Mouse (Mus musculus): ENCODE data around the gene Ltbp1.
"Not testable (repeated sequence)": the region's sequence is repeated elsewhere in the genome, so short reads cannot be mapped to it uniquely, and the experiment has no call there.

The Ltbp1 gene

DNA sequence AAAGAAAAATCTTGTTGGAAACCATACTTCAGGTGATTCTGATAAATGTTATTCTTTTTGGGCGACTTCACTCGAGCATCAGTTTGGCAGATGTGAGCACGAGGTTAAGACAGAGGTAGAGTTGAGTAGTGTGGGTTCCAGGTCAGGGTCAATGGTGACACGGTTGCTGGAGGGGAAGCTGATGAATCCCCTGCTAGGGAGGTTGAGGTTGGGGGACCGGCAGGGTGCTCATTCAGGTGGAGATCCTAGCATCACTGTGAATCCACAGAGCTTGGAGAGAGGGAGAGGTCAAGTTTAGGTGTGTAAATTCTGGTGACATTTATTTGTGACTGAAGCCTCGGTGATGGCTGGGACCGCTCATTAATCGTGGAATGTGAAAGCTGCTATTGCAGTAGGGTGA lies 110.2 kb downstream of the Ltbp1 start:
- DNase-seq (ENCODE audit: low read depth, low spot score): no peak

DNA sequence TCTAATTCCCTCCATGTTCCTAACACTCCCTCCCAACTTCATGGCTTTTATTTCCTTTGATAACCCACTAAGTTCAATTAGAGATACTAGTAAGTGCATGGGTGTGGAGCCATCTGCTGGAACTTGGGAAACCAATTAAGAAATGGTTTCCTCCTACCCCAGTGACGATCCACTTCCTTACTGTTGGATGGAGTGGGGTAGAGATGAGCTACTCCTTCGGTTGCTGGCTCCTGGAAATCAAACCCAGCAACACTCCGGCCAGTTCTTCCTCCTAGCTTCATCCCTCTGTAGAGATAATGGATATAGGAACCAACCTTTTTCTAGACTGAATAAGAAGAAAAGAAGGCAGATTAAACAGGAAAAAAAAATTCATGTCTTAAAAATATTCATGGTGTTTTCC lies 113.5 kb downstream of the Ltbp1 start:
- no peak for DNase-seq (ENCODE audit: low read depth, low spot score)

DNA sequence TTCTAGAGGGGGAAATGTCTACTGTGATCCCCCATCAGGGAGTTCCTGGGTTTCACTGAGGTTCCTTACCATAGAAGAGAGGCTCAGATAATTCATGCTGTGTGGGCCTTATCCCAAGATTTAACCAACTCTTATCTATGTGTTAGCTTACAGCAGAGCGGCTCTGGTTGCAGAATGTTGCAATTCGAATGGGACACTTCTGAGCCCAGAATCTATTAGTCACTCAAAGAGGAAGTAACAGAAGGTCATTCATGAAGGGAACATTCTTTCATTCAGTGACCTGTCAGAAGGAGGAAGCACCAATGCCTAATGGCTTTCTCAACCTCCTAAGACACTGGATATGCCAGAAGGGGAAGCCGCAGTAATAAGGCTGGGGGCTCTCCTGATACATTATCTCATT lies 114.1 kb downstream of the Ltbp1 start:
- DNase-seq (ENCODE audit: low read depth, low spot score): no peak

DNA sequence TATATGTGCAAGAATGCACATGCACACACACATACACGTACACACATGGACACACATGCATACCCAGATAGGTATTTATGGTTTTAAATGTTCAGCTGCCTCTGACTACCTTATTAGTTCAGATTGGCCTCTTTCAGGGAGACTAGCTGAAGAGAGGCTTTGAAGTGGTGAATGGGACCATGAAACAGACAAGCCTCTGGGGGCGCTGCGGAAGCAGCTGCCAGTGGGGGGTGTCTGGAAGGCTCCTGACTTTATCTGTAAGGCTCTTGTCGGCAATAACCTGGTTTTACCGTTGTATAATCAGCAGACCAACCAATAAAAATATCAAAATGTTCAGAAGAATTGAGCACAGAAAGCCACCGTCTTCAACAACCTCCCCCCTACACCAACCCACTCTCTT lies 114.7 kb downstream of the Ltbp1 start:
- DNase-seq (ENCODE audit: low read depth, low spot score): no peak

DNA sequence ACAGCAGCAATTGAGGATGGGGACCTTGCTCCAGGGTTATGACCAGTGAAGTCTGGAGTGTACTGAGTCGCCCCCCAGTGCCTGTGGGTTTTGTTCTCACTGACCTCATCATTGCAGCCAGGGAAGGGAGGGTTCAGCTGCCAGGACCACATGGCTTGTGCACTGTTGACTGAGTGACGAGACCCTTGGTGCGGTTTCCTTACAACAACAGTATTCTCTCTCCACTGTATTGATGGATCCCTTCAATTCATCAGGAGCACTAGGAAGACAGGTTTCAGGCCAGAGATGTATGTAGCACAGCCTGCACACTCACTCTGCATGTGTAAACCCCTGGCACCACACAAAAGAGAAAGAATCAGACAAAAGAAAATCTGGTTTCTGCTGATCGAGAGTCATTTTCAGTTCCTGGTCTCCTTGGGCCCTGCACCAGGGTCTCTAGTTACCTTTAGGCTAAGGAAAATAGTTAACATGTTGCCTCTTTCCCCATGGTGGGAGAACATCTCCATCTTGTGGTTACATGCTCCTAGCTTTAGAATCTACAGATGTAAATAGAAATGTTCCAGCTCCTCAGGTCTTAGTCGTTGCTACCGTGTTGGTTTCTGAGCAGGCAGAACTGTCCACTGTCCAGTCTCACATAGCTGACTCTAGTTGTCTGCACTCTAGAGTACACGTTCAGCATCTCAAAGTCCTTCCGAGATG lies 117.4 kb downstream of the Ltbp1 start:
- DNase-seq (ENCODE audit: low read depth, low spot score): no peak

DNA sequence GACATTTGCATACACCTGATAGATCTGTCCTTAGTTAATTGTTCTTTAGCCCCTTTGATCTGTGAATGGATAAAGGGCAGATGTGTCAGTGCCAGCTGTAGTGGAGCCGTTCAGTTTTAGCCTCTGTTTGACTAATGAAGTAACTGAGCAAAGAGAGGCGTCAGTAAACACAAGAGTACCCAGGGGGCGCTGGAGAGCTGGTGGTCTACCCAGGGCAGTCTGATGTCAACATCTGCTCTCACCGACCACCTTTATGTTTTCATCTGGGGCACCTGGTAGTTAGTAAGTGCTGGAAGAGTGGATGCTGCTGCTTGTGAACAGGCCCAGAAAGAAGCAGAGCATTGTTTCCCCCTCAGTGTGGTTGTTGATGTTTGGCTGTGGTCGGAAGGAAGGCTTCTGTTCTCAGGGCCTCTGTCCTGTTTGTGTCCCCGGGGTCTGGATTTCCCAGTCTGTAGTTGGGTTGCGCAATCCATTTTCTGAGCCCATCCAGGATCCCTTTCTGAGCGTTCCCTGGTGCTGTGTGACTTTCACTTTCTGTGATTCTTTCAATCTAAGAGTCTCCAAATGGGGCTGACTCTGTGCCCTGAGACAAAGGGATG lies 123.1 kb downstream of the Ltbp1 start:
- DNase-seq (ENCODE audit: low read depth, low spot score): no peak

DNA sequence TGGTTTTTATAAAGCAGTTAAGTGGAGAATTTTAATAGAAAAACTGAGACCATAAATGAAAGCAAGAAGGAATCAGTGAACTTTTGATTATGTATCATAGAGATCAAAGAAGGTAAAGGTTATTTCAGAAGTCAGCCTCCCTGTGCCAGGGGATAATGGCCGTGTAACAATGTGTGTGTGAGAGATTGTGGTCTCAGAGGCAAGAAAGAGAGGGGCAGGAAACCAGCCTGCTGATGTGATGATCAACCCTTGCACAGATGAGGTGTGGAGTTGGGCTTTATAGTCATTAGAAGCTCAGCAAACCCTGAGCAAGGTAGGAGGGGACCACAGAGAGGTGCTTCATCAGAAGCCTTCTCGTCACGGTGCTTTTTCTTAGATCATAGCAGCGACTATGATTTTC lies 128.6 kb downstream of the Ltbp1 start:
- DNase-seq (ENCODE audit: low read depth, low spot score): no peak

DNA sequence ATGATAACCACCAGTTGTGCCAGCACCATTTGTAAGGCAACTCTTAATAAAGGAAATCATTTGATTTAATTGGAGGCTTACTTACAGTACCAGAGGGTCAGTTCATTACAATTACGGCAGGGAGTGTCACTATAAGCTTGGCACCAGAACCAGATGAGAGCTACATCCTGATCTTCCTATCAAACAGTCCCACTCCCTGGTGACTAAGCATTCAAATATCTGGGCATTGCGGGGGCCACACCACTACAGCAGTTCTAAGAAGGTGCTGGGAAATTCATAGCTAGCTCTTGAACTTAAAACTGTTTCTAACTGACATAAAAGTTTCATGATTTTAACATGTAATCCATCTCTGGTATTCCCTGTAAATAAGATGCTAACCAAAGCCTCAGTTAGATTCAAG lies 134.4 kb downstream of the Ltbp1 start:
- no peak for DNase-seq (ENCODE audit: low read depth, low spot score)

DNA sequence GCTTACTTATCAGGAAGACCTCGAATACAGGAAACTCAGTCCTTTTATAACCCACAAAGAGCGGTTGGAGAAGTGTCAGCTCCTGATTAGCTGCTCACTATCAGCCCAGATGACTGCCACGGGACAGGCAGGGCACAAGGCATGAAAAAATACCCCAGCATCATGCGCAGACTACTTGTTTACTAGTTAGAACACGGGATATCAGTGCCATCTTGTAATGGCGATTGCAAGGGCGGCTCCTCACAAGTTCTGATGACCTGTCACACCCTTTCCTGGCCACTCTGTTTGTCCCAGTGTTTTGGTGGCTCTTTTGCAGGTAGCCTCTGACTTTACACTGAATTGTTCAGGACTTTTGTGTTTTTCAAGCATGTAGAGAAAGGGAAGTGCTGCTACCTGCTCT lies 137.5 kb downstream of the Ltbp1 start:
- not testable (repeated sequence) for DNase-seq (ENCODE audit: low read depth, low spot score)

DNA sequence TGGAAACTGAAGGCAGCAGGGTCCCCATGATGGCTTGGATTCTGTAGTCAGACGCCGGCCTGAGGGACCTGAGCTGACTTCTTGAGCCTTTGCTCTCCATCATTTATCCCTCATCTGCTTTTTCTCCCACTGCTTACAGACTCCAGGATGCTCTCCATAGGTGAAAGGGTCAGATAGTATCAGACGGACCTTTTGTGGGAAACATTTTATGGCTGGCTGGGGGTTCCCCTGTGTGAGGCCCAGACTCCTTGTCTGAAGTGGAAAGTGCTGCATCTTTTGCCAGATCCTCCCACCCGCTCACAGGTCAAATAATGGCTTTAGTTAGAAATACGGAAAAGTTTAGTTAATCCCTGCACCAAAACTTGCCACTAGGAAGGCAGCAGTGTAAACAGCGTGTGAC lies 138.6 kb downstream of the Ltbp1 start:
- DNase-seq (ENCODE audit: low read depth, low spot score): no peak

DNA sequence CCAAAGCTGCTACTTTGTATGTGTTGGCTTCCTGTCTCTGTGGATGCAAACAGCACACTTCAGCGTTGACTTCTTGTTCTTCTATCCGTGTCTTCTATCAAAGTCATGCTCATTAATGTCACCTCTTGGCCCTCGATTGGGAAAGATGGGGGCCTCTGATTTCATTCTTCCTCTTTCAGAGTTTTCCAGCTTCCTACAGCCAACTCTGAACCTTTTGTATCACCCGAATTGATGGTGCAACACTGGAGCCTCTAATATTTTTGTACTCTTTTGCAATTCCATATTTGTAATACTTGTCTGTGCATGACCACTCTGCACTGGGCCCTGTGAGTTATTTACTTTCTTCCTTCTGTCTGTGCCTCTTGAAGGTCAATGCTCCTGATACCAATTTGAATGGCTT lies 141.8 kb downstream of the Ltbp1 start:
- DNase-seq (ENCODE audit: low read depth, low spot score): no peak

DNA sequence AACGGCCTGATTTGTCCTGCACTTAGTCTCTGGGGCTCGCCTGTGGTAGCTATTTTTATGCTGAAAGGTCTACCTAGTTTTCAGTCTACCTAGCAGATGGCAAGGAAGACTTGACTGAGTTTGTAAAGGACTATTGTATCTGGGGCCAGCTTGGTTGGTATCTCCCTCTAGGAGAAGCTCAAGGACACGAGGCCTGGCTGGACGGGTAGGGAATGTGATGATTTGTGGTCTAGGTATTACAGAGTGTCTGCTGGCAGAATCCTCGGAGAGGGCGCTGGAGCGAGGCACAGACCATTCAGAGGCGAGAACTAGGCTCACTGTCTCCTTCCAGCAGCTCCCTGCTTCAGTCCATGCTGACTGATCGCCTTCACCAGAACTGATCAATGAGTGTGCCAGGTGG lies 146.4 kb downstream of the Ltbp1 start:
- no peak for DNase-seq (ENCODE audit: low read depth, low spot score)

DNA sequence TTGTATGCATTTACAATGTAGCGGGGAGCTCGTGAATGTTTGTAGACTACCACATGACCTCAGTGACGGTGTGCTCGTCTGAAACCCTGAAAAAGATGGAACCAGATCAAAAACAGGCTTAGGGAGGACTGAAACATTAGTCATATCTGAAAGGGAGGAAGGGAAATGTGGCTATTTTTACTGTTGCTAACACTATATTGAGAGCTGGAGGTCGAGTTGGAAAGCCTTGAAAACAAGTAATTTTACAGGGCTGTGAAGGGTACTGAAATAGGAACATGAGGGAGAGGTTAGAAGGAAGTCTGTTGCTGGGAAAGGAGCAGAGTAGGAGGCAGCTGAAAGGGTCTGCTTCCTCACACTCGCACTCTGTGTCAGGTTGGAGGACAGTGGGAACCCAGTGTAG lies 147.7 kb downstream of the Ltbp1 start:
- DNase-seq (ENCODE audit: low read depth, low spot score): peak; percentile 45

DNA sequence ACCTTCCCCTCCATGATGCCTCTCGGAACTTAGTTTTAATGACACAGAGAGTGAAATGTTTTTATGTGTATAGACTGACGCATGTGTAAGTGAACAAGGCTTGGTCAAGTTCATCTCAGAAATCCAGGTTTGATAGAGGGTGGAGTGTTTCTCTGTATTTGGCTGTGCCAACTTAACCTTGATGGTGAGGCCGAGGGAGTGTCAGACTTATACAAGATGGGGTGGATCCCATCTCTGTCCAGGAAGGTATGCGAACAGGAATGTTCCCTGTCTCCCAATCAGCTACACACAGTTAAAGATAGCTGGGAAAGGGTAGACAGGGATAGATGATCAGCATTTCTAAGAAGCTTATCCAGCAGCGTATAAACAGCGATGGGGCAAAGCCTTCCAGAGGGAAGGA lies 153.0 kb downstream of the Ltbp1 start:
- no peak for DNase-seq (ENCODE audit: low read depth, low spot score)

DNA sequence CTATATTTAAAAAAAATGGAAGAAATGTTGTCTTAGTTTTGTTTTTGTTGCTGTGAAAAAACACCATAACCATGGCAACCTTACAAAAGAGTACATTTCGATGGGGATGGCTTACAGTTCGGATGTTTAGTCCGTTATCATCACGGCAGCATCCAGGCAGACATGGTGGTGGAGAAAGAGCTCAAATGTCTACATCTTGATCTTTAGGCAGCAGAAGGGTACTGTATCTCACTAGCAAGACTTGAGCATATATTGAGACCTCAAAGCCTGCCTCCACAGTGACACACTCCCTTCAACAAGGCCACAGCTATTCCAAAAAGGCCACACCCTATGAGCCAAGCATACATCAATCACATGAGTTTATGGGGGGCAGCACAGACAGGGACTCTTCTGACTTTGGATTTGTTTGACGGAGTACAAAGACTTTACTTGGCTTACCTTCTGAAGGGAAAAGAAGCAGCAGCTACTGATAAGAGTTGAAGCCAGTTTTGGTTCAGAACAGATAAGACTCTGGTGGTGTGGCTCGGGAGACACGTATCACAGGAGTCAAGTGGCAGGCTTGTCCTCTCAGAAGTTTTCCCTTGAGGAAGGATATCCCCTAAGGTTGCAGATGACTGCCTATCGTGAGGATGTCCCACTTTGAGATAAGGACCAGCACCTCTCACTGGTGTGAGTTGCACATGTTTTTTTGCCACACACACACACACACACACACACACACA lies 153.9 kb downstream of the Ltbp1 start:
- no peak for DNase-seq (ENCODE audit: low read depth, low spot score)

DNA sequence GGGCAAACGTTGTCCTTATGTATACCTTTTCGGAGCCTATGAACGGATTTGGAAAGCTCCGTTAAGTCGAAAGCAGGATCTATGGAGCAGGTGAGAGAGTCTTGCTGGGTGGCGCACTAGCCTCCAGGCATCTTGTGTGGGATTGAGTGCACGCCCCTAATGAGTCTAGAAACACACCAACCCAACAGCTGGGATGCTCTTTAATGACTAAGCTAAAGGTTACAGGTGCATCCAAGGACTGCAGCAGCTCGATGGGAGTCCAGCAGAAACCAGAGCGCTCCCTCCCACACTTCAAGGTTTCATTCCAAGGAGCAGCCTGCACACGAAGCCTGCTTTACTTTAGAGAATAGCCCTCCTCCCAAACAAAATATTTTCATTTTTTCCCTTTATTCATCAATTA lies 155.7 kb downstream of the Ltbp1 start:
- no peak for DNase-seq (ENCODE audit: low read depth, low spot score)

DNA sequence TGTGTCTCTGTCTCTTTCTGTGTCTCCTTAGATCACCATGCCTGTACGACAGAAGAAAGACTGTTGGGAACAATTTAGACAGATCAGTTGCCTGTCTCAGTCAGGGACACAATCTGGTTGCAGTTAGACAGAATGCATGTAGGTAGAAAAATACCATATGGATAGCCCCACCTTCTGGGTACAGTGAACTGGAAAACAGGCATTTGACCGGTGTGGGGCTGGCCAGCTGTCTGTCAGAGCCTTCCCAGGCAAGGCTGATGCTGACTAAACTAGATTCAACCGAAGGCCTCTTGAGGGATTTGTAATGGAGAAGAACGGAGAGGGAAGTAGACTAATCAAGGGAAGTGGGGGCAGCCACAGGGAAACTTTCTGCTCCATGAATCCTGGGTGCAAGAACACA lies 156.6 kb downstream of the Ltbp1 start:
- no peak for DNase-seq (ENCODE audit: low read depth, low spot score)

DNA sequence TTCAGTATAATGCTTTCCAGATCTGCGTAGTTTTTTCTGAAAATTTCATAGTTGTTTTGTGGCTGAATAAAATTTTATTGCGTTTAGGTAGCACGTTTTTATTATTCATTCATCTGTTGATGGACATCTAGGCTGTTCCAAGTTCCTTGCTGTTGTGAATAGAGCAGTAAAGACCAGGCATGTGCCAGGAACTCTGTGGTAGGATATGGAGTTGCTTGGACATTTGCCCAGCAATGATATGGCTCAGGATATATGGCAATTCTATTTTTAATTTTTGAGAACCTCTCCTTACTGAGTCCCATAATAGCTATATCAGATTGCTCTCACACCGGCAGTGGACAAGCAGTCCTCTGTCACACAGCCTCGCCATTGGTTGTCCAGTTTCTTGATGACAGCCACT lies 159.2 kb downstream of the Ltbp1 start:
- DNase-seq (ENCODE audit: low read depth, low spot score): no peak

DNA sequence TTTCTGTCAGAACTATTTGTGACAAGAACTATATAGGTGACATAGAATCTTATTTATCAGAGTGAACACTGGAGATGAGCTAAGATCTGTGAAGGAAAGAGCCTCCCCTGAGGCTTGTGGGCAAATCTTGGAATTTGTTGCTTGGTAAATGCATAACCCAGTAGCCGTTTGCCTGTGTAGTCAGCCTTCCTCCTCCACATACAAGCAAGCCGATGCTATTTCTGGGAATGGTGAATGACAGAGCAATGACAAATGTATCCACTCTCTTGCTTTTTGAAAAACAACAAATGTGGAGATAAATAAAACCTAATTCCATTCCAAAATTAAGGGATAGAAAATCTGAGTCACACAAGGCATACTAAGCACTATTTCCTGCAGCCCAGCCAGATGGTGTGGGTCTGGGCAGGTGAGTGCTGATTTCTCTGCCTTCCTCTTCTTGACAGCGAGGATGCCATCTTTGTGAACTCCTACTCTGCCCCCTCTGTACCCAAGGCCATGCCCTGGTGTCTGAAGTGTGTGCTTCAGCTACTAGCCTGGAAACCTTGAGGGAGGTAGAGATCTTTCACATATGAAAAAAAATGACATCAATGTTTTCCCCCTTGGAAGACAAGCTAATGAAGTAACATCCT lies 163.3 kb downstream of the Ltbp1 start:
- DNase-seq (ENCODE audit: low read depth, low spot score): peak; percentile 54

DNA sequence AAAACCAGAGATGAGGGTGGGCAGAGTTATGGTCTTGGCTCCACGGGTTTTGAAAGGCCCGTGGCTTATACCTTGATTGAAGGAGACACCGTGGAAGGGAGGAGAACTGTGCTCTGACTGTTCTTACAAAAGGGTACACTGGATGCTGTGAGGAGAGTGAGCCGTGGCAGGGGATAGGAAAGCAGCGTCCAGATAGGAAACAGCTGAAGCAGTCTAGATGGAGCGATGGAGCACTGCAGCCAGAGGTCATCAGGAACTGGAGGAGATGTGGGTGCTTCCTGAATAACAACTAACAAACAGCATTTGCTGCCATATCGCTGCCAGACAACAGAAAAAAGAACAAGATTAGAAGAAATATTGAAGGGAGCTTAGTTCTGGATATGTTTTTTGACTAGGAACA lies 166.3 kb downstream of the Ltbp1 start:
- no peak for DNase-seq (ENCODE audit: low read depth, low spot score)

DNA sequence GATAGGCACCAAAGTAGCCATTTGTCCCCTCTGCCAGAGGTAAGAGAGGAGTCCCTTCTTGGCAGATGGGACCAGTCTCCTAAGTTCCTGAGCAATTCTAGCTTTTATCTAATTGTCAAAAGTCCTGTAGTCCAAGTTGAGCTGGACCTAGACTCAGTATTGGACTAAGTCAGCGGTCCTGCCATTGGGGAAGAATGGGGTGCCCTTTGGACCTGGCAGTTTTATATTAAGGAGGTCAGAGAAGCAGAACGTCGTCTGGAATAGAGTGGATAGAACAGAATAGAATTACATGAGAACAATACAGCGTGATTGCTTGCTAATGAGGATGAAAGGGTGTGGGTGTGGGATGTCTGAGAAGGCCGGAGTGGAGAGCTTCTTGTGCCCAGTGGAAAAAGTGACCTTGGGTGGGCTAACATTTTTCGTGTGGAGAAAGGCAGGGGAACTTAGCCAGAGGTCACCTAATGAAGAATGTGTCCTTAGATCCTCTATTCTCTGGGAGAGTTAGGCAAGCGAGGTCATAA lies 167.4 kb downstream of the Ltbp1 start:
- DNase-seq (ENCODE audit: low read depth, low spot score): no peak

DNA sequence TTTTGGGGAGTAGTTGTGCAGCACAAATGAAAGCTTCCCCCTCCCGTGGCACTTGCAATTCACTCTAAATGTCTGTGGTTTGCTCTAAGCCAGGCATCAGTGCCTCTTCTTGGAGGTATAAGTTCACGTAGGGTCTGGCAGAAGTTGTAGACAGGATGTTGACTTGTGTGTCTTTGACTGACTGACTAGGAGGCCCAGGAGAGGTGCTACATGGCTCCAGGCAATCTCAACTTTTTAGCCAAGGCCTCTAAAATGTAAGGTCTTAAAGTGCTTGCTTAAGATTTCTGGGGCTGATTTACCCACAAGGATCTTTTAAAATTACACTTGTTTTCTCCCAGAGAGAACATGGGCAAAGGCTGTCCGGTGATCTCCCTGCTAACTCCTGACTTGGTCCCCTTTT lies 169.1 kb downstream of the Ltbp1 start:
- no peak for DNase-seq (ENCODE audit: low read depth, low spot score)
